Mouse (Mus musculus) liver, embryonic 12.5 days (tissue): ENCODE results near the gene Slc20a1. TPM values are rescaled to one million over a fixed set of nuclear protein-coding genes. Genes with fewer than 3 reads are reported as not detected.
A peak's percentile ranks its signal among the peaks of the same experiment; 100 is the strongest.

ENCODE experiments used
- ATAC-seq: fragments of 200-750 bp; cut with Nextera tagmentation; 2 replicates; pipeline ENCODE4 v1.8.0; 2017; ENCODE audit warnings: moderate number of reproducible peaks, mild to moderate bottlenecking, moderate library complexity
- H3K27ac ChIP-seq: fragments of 300-500 bp; sonication (generic); 2 replicates; pipeline ENCODE4 v1.5.1; 2016; ENCODE audit warnings: mild to moderate bottlenecking
- H3K27me3 ChIP-seq: fragments of 300-500 bp; sonication (generic); replicated peaks from 2 replicates; pipeline ENCODE4 v1.6.1; 2016; ENCODE audit warnings: mild to moderate bottlenecking, moderate library complexity
- H3K36me3 ChIP-seq: fragments of 300-500 bp; sonication (generic); 2 replicates; pipeline ENCODE4 v1.6.1; 2016; ENCODE audit warnings: mild to moderate bottlenecking, moderate library complexity
- H3K4me1 ChIP-seq: fragments of 300-500 bp; sonication (generic); 2 replicates; pipeline ENCODE4 v1.6.1; 2016
- H3K4me2 ChIP-seq: fragments of 300-500 bp; sonication (generic); 2 replicates; pipeline ENCODE4 v1.6.1; 2016; ENCODE audit warnings: mild to moderate bottlenecking, moderate library complexity
- H3K4me3 ChIP-seq: fragments of 300-500 bp; sonication (generic); 2 replicates; pipeline ENCODE4 v1.5.1; 2016; ENCODE audit warnings: mild to moderate bottlenecking, moderate library complexity
- H3K9ac ChIP-seq: fragments of 300-500 bp; sonication (generic); 2 replicates; pipeline ENCODE4 v1.6.1; 2016; ENCODE audit warnings: mild to moderate bottlenecking, moderate library complexity
- H3K9me3 ChIP-seq: fragments of 300-500 bp; sonication (generic); replicated peaks from 2 replicates; pipeline ENCODE4 v1.6.1; 2016; ENCODE audit warnings: mild to moderate bottlenecking, moderate library complexity
- WGBS: fragments of 180-500 bp; shearing (Covaris S2); methylation state at CpG from one replicate; pipeline ENCODE4 v1.1.7; 2016; ENCODE audit not compliant: insufficient replicate concordance; 5-methylcytosine and 5-hydroxymethylcytosine counted together
- polyA plus RNA-seq: library from polyadenylated mRNA; unstranded; fragments of >200 nt; fragmentation: Nextera tagmentation; extraction: Ambion mirVana; gene quantifications from 2 replicates; pipeline ENCODE4 v1.2.1, GENCODE M21; 2016

The Slc20a1 gene
- polyA plus RNA-seq, 1 experiment from 2014 or later, result 78.4 TPM

GRCm38 (mm10) chr2:129196317-129196716 is 2.2 kb upstream of the Slc20a1 start:
- ATAC-seq, result no peak
- Histone ChIP-seq H3K4me2 (peak overlapping the region; percentile 95; the same call in 1 of the 2 replicates), H3K27me3 (no peaks in the 10 kb centered on the region), H3K9me3 (no peaks in the 10 kb centered on the region), H3K36me3 (peaks cover 20% of the 10 kb centered on the region), H3K9ac (no peak overlapping the region; the same call in 1 of the 2 replicates), H3K4me1 (peaks cover 52% of the 10 kb centered on the region), H3K27ac (0 out of 2 replicates have a peak overlapping the region, but pooled peaks have one; percentile 39), H3K4me3 (no peak overlapping the region)
- 85% methylated on average over 2 of the region's 2 CpGs for WGBS

- Histone ChIP-seq H3K4me3 (peak overlapping the region; percentile 95), H3K27ac (peak overlapping the region; percentile 89; the same call in 1 of the 2 replicates), H3K27me3 (no peaks in the 10 kb centered on the region), H3K9me3 (no peaks in the 10 kb centered on the region), H3K4me2 (peak overlapping the region; percentile 95), H3K9ac (peak overlapping the region; percentile 92), H3K4me1 (peaks cover 59% of the 10 kb centered on the region), H3K36me3 (peaks cover 29% of the 10 kb centered on the region)
- WGBS, result 67% methylated on average over 5 of the region's 5 CpGs
- ATAC-seq, result no peak
Observed at GRCm38 (mm10) chr2:129197197-129197596, 1.4 kb upstream of the Slc20a1 start.

- H3K27ac ChIP-seq, result peak overlapping the region; percentile 89
- peaks cover 36% of the 10 kb centered on the region for H3K36me3 ChIP-seq
- under 1% methylated on average over 32 of the region's 32 CpGs for whole genome bisulfite sequencing
- peak overlapping the region; percentile 92 for H3K9ac ChIP-seq
- H3K4me1 ChIP-seq, result peaks cover 67% of the 10 kb centered on the region
- H3K4me3 ChIP-seq, result peak overlapping the region; percentile 95
- ATAC-seq, result no peak
- H3K27me3 ChIP-seq, result no peaks in the 10 kb centered on the region
- no peaks in the 10 kb centered on the region for H3K9me3 ChIP-seq
- peak overlapping the region; percentile 95 for H3K4me2 ChIP-seq
Observed at GRCm38 (mm10) chr2:129197843-129198435, 625 bp upstream of the Slc20a1 start.

- peak overlapping the region; percentile 95 for H3K4me2 ChIP-seq
- no peaks in the 10 kb centered on the region for H3K27me3 ChIP-seq
- H3K36me3 ChIP-seq, result peaks cover 52% of the 10 kb centered on the region
- 16% methylated on average over 29 of the region's 31 CpGs for WGBS
- peak overlapping the region; percentile 95 for H3K4me3 ChIP-seq
- peak; percentile 5; the same call in 1 of the 2 replicates for ATAC-seq
- H3K4me1 ChIP-seq, result peaks cover 66% of the 10 kb centered on the region
- H3K9ac ChIP-seq, result peak overlapping the region; percentile 99
- H3K27ac ChIP-seq, result peak overlapping the region; percentile 97
- no peaks in the 10 kb centered on the region for H3K9me3 ChIP-seq
Observed at GRCm38 (mm10) chr2:129199328-129200085, 943 bp downstream of the Slc20a1 start.

- ATAC-seq, result no peak
- peaks cover 91% of the 10 kb centered on the region for H3K4me1 ChIP-seq
- peak overlapping the region; percentile 84 for H3K27ac ChIP-seq
- H3K27me3 ChIP-seq, result no peaks in the 10 kb centered on the region
- H3K9me3 ChIP-seq, result no peaks in the 10 kb centered on the region
- 77% methylated on average over 6 of the region's 6 CpGs for WGBS
- peaks cover 100% of the 10 kb centered on the region for H3K36me3 ChIP-seq
- H3K4me3 ChIP-seq, result no peak overlapping the region
- H3K4me2 ChIP-seq, result peak overlapping the region; percentile 1
- H3K9ac ChIP-seq, result no peak overlapping the region
Observed at GRCm38 (mm10) chr2:129205000-129205399, 6.4 kb downstream of the Slc20a1 start.

- Histone ChIP-seq H3K4me2 (peak overlapping the region; percentile 43), H3K27ac (peak overlapping the region; percentile 84), H3K36me3 (peaks cover 100% of the 10 kb centered on the region), H3K4me1 (peaks cover 91% of the 10 kb centered on the region), H3K9ac (peak overlapping the region; percentile 55), H3K9me3 (no peaks in the 10 kb centered on the region), H3K4me3 (peak overlapping the region; percentile 15; the same call in 1 of the 2 replicates), H3K27me3 (no peaks in the 10 kb centered on the region)
- 77% methylated on average over 8 of the region's 8 CpGs for WGBS
- peak; percentile 84 for ATAC-seq
Observed at GRCm38 (mm10) chr2:129206824-129207223, 8.3 kb downstream of the Slc20a1 start.

- ATAC-seq, result no peak
- Histone ChIP-seq H3K36me3 (peaks cover 100% of the 10 kb centered on the region), H3K27ac (peak overlapping the region; percentile 84; the same call in 1 of the 2 replicates), H3K4me3 (no peak overlapping the region), H3K9me3 (no peaks in the 10 kb centered on the region), H3K4me1 (peaks cover 91% of the 10 kb centered on the region), H3K9ac (no peak overlapping the region), H3K27me3 (no peaks in the 10 kb centered on the region), H3K4me2 (peak overlapping the region; percentile 43)
- WGBS, result 82% methylated on average over 8 of the region's 8 CpGs
Observed at GRCm38 (mm10) chr2:129208181-129208746, 9.7 kb downstream of the Slc20a1 start.

GRCm38 (mm10) chr2:129210089-129210749 is 11.7 kb downstream of the Slc20a1 start:
- Histone ChIP-seq H3K4me1 (peaks cover 98% of the 10 kb centered on the region), H3K27ac (peak overlapping the region; percentile 88), H3K27me3 (no peaks in the 10 kb centered on the region), H3K4me3 (no peak overlapping the region), H3K9me3 (no peaks in the 10 kb centered on the region), H3K9ac (no peak overlapping the region), H3K4me2 (no peak overlapping the region), H3K36me3 (peaks cover 90% of the 10 kb centered on the region)
- ATAC-seq, result no peak
- WGBS, result 80% methylated on average over 8 of the region's 8 CpGs

- Histone ChIP-seq H3K36me3 (peaks cover 80% of the 10 kb centered on the region), H3K4me3 (no peak overlapping the region), H3K27me3 (no peaks in the 10 kb centered on the region), H3K27ac (peak overlapping the region; percentile 88), H3K9ac (no peak overlapping the region), H3K9me3 (no peaks in the 10 kb centered on the region), H3K4me2 (no peak overlapping the region), H3K4me1 (peaks cover 98% of the 10 kb centered on the region)
- ATAC-seq, result no peak
- WGBS, result 79% methylated on average over 4 of the region's 4 CpGs
Observed at GRCm38 (mm10) chr2:129211255-129211654, 12.7 kb downstream of the Slc20a1 start.

GRCm38 (mm10) chr2:129211957-129212356 is 13.4 kb downstream of the Slc20a1 start:
- Histone ChIP-seq H3K27ac (peak overlapping the region; percentile 88), H3K36me3 (peaks cover 73% of the 10 kb centered on the region), H3K4me3 (no peak overlapping the region), H3K4me1 (peaks cover 97% of the 10 kb centered on the region), H3K9me3 (no peaks in the 10 kb centered on the region), H3K4me2 (no peak overlapping the region), H3K27me3 (no peaks in the 10 kb centered on the region), H3K9ac (peak overlapping the region; percentile 32; the same call in 1 of the 2 replicates)
- ATAC-seq, result no peak
- WGBS, result 66% methylated on average over 2 of the region's 2 CpGs

GRCm38 (mm10) chr2:129212566-129212965 is 14.0 kb downstream of the Slc20a1 start:
- no peak overlapping the region for H3K4me2 ChIP-seq
- no peak overlapping the region; the same call in 1 of the 2 replicates for H3K9ac ChIP-seq
- H3K4me1 ChIP-seq, result peaks cover 91% of the 10 kb centered on the region
- H3K27ac ChIP-seq, result peak overlapping the region; percentile 88
- no peaks in the 10 kb centered on the region for H3K9me3 ChIP-seq
- 89% methylated on average over 7 of the region's 7 CpGs for WGBS
- no peak overlapping the region for H3K4me3 ChIP-seq
- ATAC-seq, result no peak
- no peaks in the 10 kb centered on the region for H3K27me3 ChIP-seq
- H3K36me3 ChIP-seq, result peaks cover 67% of the 10 kb centered on the region
